Mouse (Mus musculus) cerebellum, adult 18-20 months (tissue): Measurements from ENCODE around the gene Arhgap27.
"Not testable (repeated sequence)": the region's sequence is repeated elsewhere in the genome, so short reads cannot be mapped to it uniquely, and the experiment has no call there.

ENCODE experiments used
- DNase-seq, 2 experiments: peaks; one replicate each; pipeline ENCODE4 v3.0.0; 2021

The Arhgap27 gene

GRCm38 (mm10) chr11:103332186-103332889 is 31.2 kb downstream of the Arhgap27 start:
- DNase-seq: peak; percentile 88 to 92

- peak; percentile 18 to 23 for DNase-seq
Measured at GRCm38 (mm10) chr11:103331502-103332185, 31.8 kb downstream of the Arhgap27 start.

DNA sequence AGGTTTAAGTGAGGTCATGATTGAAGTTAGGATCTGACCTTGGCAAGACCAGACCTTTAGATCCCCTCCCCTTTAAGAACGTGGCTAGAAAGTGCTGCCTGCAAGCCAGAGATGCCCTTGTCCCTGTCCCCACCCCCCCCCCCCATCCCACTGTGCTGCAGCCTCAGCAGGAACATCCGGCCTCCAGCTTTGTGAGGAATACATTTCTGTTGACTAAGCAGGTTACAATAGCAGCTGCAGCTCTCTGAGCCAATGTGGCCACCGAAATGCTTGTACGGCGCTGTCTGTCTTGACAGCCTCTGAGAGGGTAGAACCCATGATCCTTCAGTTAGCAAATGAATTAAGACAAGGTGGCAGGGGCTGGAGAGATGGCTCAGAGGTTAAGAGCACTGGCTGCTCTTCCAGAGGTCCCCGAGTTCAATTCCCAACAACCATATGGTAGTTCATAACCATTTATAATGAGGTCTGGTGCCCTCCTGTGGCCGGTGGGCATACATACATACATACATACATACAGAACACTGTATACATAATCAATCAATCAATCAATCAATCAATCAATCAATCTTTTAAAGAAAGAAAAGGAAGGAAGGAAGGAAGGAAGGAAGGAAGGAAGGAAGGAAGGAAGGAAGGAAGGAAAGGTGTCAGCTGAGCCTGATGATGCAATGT is 32.7 kb downstream of the Arhgap27 start:
- no peak for DNase-seq

DNA sequence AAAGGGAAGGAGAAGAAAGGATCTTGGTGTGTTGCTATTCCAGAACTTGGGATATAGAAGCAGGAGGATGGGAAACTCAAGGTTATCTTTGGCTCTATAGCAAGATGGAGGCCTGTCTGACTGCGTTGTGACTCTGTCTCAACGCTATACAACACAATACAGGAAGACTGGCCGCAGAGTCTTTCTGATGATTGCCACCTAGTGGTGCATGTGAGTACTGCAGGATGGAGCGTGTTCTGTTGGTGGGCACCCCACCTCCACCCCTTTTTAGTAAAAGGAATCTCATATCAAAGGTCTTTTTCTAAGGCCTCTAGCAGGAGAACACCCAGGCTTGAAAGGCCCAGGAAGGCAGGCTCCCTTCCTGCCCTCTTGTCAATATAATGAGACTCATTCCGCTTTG is 36.5 kb downstream of the Arhgap27 start:
- peak; percentile 75 to 86 for DNase-seq

GRCm38 (mm10) chr11:103325172-103325571 is 38.3 kb downstream of the Arhgap27 start:
- DNase-seq: peak; percentile 74 to 79

GRCm38 (mm10) chr11:103324723-103325122 is 38.8 kb downstream of the Arhgap27 start:
- DNase-seq: no peak

- not testable (repeated sequence) for DNase-seq
Measured at GRCm38 (mm10) chr11:103322832-103323231, 40.7 kb downstream of the Arhgap27 start.

DNA sequence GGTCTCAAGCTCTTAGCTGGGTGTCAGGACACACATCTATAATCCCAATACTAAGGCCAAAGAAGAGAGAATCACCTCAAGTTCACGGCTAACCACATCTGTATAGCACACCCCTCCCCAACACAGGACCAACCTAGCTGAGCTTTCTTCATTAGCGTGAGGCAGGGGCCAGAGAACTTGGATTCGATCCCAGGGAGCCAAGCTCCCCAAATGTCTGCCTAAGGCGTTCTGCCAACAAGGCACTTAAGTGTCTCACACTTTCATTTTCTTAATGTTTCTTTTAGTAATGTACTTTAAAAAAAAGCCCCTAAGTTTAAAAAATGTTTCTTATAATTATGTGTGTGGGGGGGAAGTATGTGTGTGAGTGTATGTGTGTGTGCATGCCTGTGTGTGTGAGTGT is 42.8 kb downstream of the Arhgap27 start:
- DNase-seq: no peak

DNA sequence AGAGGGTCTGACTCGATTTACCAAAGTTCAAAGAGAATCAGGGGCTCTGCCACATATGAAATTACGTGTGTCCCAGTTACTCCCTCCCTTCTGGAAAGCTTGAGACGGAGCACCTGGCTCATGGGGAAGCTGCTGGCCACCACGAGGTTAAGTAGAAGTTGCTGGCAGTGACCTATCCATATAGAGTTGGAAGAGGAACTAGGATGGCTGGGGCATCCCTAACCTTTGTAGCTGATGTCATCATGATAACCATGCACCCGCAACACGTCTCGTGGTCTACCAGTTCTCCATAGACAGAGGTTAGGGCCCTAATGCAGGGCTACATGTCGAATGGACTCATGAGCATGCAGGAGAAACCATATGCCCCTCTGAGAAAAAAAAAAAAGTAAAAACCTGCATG is 43.3 kb downstream of the Arhgap27 start:
- no peak for DNase-seq

- DNase-seq: no peak
Measured at GRCm38 (mm10) chr11:103318042-103318441, 45.5 kb downstream of the Arhgap27 start.

GRCm38 (mm10) chr11:103315379-103315778 is 48.1 kb downstream of the Arhgap27 start:
- DNase-seq: no peak

DNA sequence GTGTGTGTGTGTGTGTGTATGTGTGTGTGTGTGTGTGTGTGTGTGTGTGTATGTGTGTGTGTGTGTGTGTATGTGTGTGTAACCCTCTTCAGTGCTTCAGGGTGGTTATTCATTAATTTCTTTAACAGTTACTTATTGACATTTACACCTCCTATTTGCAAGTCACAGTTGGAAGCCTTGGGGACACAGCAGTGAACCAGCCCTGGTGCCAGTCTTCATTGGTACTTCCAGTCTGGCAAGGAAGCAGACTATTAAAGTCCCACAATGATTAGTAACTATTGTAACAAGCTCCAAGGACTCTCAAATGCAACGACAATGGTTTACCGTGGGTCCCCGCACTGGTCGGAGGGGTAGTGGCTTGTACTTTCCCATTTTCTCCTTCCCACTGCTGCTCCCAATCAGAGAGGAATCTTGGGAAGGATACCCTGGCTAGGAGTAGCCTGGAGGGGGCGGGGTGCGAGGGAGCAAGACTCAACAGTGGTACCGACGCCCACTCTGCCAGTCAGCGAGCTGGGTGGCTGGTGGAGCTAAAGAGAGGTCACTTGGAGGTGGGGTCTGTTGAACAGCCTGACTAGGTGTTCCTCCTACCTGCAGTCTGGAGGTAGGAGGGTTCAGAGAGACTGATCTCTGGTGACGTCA is 48.6 kb downstream of the Arhgap27 start:
- no peak for DNase-seq

DNA sequence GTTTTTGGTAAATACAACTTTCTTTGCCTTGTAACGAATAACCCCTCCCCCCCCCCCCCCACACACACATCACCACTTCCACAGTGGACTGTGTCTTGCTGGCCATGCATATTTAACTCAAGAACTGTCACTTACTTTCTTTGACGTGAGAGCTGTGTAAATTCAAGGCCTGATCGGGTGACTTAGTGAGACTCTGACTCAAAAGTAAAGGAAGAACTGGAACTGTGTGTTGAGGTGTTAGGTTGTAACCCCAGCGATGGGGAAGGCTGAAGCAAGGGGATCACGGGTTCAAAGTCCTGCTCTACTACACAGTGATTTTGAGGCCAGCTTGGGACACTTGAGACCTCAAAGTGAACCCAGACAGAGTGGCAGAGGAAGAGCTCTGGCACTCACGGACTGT is 50.0 kb downstream of the Arhgap27 start:
- no peak for DNase-seq

GRCm38 (mm10) chr11:103312655-103313255 is 50.7 kb downstream of the Arhgap27 start:
- no peak for DNase-seq

GRCm38 (mm10) chr11:103311960-103312611 is 51.4 kb downstream of the Arhgap27 start:
- DNase-seq: peak in 1 of 2 experiments; percentile 19

DNA sequence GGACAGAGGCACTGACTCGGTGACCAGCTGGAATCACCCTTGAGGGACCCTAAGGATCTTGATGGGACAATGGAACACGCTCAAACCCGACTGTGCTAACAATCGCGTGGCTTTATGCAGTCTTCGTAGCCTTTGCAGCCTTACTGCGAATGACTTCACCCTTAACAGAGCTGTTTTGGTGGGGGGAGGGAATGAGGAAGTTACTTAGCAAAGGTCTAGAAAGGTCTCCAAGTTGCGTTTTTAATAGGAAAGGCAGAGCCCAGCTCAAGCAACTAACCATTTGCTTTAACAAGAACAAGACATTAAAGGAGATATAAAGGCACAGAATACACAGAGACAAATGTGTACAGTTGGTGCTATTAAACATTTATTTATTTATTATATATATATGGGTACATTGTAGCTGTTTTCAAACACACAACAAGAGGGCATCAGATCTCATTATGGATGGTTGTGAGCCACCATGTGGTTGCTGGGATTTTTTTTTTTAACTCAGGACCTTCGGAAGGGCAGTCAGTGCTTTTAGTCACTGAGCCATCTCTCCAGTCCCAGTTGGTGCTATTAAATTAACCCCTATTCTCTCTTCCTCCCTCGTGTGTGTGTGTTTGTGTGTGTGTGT is 53.4 kb downstream of the Arhgap27 start:
- no peak for DNase-seq

DNA sequence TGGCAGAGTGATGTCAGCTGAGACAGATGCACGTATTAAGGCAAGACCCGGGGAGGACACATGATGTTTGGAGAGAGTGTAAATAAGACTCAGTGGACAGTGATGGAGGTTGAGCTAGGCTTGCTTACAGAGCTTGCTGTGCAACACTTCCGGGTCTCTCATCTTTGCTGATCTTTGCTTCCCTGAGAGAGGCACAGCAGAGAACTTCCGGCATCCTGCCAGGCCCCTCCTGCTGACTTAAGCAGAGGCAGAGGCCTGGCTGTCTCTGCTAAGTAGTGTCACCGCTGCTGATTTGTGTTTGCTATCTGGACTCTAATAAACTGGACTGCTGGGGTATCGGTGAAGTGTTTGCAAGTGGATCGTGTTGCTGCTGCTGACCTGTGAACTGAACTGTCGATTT is 55.6 kb downstream of the Arhgap27 start:
- DNase-seq: no peak

DNA sequence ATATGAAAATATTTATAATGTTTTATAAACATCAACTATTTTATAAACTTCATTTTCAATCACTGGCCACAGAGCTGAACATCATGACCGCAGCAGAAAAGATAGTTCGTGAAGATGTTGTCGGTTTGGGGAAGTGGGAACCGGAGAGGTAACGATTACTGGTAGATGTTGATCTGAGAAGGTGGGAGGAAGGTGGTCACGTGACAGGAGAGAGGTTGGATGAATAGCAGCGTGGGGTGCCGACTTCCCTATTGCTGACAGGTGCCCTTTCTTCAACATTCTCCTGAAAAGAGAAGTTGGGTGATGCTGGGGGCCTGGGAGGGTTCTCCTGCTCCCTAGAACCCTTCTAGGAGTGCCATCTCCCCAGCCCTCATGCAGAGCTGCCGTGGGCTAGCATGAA is 59.0 kb downstream of the Arhgap27 start:
- no peak for DNase-seq

- no peak for DNase-seq
Measured at GRCm38 (mm10) chr11:103294772-103295171, 68.7 kb downstream of the Arhgap27 start.

GRCm38 (mm10) chr11:103294066-103294465 is 69.4 kb downstream of the Arhgap27 start:
- DNase-seq: no peak

- no peak for DNase-seq
Measured at GRCm38 (mm10) chr11:103292890-103293287, 70.6 kb downstream of the Arhgap27 start.
